Mouse (Mus musculus) neutrophil, adult 5-6 weeks (primary cell): ENCODE results near the gene Arid3b. TPM values are rescaled to one million over a fixed set of nuclear protein-coding genes. Genes with fewer than 3 reads are reported as not detected.

ENCODE experiments used
- ATAC-seq: fragments of 151-379, 151-347 bp; 2 replicates; pipeline ENCODE4 v1.8.0; 2017; ENCODE audit warnings: mild to moderate bottlenecking, moderate TSS enrichment; ENCODE audit not compliant: insufficient number of reproducible peaks, poor library complexity, low FRiP score, severe bottlenecking; ENCODE audit errors: extremely low read depth
- total RNA-seq: library from RNA; stranded (forward); fragments of 200-1000 nt; gene quantifications from 2 replicates; pipeline ENCODE4 v1.2.3, GENCODE M21; 2017

Arid3b gene
- total RNA-seq, 1 experiment from 2014 or later = 51.3 TPM

DNA sequence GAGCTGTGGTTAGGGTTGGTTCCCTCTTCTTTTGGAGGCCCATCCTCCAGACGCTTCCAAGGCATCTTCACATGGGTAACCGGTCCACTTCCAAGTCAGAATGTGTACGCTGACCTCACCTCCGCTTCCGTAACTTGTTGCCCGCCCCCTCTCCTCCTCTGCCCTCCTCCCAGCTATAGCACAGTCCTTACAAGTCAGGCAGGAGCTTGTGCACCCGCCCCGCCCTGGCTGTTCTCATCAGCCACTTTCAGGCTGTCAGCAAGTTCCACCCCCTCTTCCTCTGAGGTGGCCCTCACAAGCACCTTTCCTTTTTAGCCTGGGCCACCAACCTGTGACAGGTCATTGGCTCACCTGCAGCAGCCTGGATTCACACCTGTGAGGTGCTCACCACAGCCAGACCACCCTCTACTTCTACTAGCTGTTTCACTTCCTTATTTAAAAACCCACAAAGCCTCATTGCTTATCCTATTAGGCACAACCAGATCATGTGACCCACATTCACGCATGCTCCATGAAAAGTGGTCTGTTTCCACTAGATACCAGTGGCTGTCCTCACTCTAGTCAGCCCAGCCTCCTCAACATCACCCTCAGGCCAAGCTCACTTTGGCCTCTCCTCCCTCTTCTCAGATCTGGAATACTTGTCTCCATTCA lies 36.1 kb downstream of the Arid3b start:
- ATAC-seq = peak; percentile 66; the same call in 1 of the 2 replicates

DNA sequence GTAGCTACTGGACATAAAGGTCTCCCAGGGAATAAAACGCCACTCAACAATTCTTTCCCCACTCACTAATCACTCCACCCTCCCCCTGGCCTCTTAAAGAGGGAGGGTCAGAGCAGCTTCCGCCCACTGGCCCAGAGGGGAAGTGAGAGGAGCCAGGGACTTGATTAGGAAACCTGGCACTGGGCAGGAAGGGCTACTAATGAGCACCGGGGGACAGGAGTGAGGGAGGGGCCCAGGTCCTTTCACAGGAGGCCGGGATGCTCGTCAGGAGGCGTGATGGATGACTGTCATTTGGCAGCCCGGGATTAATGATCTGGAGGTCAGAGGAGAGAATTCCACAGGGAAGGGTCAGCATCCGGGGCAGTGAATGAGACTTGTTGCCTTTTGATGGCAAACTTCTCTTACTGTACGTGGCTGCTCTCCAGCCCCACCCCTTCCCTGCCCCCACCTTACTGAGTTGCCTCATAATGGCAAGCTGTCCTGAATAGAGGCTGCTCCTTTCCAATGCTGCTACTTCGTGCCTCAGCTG lies 37.8 kb downstream of the Arid3b start:
- no peak for ATAC-seq

GRCm38 (mm10) chr9:57797456-57797855 lies 39.1 kb downstream of the Arid3b start:
- ATAC-seq = no peak

DNA sequence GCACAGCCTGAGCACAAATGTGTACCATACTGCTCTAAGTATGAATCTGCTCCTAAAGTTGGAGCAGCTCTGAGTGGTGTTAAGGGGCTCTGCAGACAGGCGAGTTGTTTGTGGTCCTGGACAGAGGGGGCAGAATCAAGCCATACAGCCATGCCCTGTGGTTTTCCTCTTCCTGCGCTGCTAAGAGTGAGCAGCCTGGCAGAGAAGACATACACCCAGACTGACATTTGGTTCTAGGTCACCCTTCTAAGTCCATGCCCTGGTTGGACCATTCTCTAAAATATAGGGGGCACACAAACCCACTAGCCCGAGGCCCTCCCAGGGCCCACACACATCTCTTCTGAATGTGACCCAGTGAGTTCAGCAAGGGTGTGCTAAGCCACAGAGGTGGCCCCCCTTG lies 46.9 kb downstream of the Arid3b start:
- no peak for ATAC-seq

DNA sequence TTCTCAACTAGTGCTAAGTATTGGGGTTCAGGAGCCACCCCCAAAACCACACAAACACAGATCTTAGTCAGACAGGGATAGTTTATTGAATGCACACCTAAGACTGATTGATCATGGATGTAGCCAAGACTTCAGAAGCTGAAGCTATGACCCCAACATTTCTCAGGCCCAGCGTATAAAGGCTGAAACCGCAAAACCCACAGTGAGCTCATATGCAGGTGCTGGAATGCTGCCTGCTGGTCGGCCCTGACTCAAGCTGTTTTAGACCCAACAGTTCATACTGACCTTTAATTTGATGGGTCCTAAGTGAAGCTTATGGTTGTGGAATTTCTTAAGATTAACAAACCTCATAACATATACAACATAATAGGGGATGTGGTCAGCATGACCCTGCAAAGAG lies 53.9 kb downstream of the Arid3b start:
- ATAC-seq = no peak

GRCm38 (mm10) chr9:57775736-57776135 lies 60.9 kb downstream of the Arid3b start:
- ATAC-seq = no peak

DNA sequence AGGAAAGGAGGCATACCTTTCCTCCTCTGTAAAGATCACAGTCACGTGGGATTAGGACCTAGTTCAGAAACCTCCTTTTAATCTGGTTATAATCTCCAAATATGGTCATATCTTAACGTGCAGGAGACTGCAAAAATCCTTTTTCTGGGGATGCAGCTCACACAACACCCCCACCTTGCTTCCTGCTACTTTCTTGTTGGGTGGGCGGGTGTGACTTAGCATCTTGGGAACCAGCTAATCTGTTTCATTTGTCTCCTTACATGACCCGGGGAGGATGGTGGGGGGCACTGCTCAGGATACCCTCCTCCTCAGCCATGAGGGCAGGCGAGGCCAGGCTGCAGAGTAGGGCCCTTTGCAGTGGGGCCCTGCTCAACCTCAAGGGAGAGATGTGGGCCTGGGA lies 61.6 kb downstream of the Arid3b start:
- ATAC-seq = no peak

- no peak for ATAC-seq
Observed at GRCm38 (mm10) chr9:57774168-57774567, 62.4 kb downstream of the Arid3b start.

GRCm38 (mm10) chr9:57773754-57774153 lies 62.8 kb downstream of the Arid3b start:
- no peak for ATAC-seq

DNA sequence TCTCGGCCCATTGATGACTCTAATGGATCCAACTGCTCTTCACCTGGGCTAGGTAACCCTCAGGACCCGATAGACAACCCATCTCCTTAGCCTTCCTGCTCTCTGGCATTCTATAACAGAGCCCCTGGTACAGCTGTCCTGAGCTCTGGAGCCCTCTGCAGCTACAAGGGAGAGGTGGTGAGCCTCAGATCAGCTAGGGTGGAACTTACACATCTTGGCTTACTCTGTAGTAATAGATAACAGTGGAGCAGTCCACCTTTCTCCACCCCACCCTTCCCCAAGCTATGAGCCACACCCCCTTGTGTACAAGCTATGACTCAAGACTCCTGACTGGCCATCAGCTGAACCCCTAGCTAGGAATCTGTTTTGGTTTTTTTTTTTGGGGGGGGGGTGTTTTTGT lies 65.8 kb downstream of the Arid3b start:
- no peak for ATAC-seq

DNA sequence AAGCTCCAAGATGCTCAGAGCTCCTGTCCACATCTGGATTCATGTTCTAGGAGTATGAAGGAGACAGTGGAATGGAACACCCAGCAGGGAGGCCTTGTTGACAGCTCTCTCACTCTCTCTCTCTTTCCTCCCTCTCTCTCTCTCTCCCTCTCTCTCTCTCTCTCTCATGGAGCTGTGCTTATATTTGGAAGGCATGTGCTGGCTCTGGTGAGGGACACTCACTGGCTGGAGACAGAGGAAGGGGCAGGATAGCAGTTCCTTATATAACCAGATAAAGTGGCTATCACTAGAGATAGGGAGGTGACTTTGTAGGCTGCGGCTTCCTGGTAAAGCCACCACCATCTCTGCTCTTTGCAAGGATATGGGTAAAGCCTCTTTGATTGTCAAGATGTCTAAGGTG lies 66.4 kb downstream of the Arid3b start:
- no peak for ATAC-seq

DNA sequence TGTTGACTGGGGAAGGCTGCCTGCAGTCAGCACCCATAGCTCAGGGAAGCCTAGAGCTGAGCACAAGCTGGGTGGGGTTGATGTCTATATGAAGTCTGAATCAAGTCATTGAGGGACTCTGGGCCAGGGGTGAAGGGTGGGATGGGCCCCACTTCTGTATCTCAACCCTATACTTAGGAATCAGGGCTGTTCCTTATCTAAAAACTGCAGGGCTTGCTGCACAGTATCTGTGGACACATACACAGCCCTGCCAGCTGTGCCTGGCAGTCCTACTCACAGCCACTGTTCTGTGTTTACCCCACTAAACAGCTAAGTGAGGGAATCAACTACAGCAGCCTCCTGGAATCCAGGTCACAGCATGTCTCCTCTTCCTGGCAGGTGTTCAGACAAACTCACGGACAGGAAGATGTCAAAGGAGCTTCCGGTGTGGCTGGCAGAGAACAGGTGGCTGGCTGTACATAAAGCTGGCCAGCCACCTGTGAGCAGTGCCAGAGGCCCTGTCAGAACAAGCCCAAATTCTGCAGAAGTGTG lies 67.0 kb downstream of the Arid3b start:
- ATAC-seq = no peak

- ATAC-seq = no peak
Observed at GRCm38 (mm10) chr9:57767231-57767630, 69.4 kb downstream of the Arid3b start.

- ATAC-seq = no peak
Observed at GRCm38 (mm10) chr9:57766431-57766830, 70.2 kb downstream of the Arid3b start.

DNA sequence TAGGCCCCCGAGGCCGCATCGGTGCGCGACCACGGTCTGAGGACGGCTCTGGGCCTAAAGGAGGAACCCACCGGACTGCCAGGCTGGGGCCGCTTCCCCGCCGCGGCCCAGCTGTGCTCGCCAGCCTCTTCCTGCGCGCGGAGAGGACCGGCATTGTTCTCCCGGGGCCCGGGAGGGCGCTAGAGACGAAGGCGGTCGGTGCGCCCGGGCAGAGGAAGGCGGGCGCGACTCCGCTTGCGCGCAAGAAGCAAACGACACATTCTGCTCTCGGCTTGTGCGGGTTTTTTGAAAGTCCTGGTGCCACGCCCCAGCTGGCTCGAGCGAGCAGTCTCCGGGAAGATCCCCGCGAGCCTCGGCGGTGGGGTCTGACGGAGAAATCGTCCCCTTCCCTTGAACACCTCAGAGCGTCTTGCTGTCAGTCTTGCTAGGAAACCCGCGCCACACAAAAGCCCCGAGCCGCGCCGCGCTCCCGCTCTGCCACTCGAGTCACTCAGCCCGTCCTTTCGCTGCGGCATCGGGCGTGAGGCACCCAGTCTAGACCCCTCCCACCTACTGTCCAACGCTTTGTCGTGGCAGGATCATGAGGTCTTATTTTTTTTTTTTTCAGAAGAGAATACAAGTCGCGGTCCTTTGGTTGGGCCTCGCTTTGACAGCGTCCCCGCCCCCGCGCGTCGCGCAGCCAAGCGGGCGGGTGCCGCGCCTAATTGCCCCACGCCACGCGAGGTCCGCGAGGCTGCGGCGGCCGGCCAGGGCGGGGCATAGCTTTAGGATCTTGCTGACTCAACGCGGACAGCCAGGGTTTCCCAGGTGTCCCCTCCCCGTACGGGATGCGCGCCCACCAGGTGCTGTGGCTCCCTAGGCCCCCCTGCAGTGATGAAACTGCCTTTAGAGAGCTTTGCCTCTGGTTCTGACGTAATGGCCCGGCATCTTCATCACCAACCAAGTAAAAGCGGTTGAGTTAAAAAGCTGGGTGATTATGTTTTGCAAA lies 70.9 kb downstream of the Arid3b start, which contains the start of gene Clk3:
Clk3 (minus strand) TSS at position 497 of the 988 bp plus-strand sequence.
- ATAC-seq = peak; percentile 49

DNA sequence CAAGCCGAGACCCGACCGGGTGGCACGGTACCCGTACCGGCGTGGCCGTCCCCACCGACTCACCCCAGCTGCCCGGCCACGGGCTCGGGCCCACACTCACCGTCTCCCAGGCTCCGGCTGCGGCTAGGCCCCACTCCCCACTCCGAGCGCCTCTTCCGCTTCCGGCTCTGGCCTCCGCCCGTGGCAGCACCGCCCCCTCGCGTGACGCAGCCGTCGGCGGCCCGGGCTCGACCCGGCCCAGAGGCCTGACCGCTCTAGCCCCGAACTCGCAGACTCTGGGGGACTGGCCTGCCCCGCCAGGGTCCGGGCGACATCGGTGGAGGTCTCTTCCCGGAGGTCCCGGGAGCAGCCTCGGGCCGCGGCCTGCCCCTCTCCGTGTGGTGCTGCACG lies 71.6 kb downstream of the Arid3b start:
- peak; percentile 66 for ATAC-seq

- no peak for ATAC-seq
Observed at GRCm38 (mm10) chr9:57764147-57764973, 72.2 kb downstream of the Arid3b start.

- ATAC-seq = peak; percentile 25; the same call in 1 of the 2 replicates
Observed at GRCm38 (mm10) chr9:57762563-57762991, 74.0 kb downstream of the Arid3b start.
